Mouse (Mus musculus) C2C12 (cell line): ENCODE measurements around the gene Gng4.

ENCODE experiments used
- CEBPB ChIP-seq: IDR thresholded peaks from one replicate; pipeline ENCODE4 v1.6.1; 2011; ENCODE audit warnings: low read depth, mild to moderate bottlenecking, control low read depth, moderate library complexity
- CTCF ChIP-seq: IDR thresholded peaks from one replicate; pipeline ENCODE4 v1.5.1; 2011; ENCODE audit not compliant: control insufficient read depth, insufficient read depth, insufficient read length
- FOSL1 ChIP-seq: IDR thresholded peaks from one replicate; pipeline ENCODE4 v1.8.0; 2011; ENCODE audit warnings: mild to moderate bottlenecking, low read length; ENCODE audit not compliant: poor library complexity, insufficient read depth, severe bottlenecking
- MAX ChIP-seq: IDR thresholded peaks from one replicate; pipeline ENCODE4 v1.6.1; 2011; ENCODE audit warnings: mild to moderate bottlenecking, control low read depth
- MYOD1 ChIP-seq: IDR thresholded peaks from one replicate; pipeline ENCODE4 v1.6.1; 2011; ENCODE audit warnings: low read depth; ENCODE audit not compliant: control insufficient read depth, insufficient read length
- MYOG ChIP-seq: IDR thresholded peaks from one replicate; pipeline ENCODE4 v1.6.1; 2011; ENCODE audit not compliant: control insufficient read depth, insufficient read length; ENCODE audit errors: extremely low read depth
- USF1 ChIP-seq: IDR thresholded peaks from one replicate; pipeline ENCODE4 v1.6.1; 2011; ENCODE audit warnings: low read depth, mild to moderate bottlenecking, control low read depth, moderate library complexity

DNA sequence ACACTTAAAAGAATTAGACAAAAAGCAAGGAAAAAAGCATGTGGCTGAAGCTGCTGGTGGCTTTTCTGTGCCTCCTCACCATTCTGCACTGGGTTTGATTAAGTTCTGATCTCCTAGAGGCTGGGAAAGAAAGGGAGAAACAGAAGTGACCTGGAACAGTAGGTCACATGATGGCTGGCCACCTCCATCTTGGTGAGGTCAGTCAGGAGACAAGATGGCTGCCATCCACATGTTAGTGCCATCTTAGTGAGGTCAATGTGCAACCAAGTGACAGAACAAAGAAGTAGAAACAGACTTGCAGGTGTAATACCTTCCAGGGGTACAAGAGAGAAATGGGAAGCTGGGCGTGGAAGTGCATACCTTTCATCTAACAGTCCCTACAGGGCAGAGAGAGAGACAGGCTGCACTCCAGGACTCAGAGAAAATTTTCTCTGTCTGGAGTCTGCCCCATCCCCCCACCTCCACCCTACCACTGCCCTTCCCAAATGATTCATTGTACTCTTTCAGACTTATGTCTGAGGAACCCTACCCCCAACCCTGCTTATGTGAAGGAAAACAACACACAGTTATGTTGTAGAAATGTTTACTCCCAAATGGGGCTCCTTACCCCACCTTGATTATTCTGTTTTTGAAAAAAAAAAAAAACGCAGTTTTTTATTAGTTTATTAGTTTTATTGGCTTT is 83.4 kb downstream of the Gng4 start:
- no peak for TF ChIP-seq CTCF
- TF ChIP-seq MAX, result no peak
- TF ChIP-seq USF1, result peak; percentile 81
- no peak for TF ChIP-seq MYOG
- TF ChIP-seq MYOD1, result no peak
- TF ChIP-seq CEBPB, result no peak
- TF ChIP-seq FOSL1, result no peak
